Mouse (Mus musculus): Measurements from ENCODE around the gene Pdcd4. TPM values are rescaled to one million over a fixed set of nuclear protein-coding genes. Genes with fewer than 3 reads are reported as not detected.
A peak's percentile ranks its signal among the peaks of the same experiment; 100 is the strongest.
"Not testable (repeated sequence)": the region's sequence is repeated elsewhere in the genome, so short reads cannot be mapped to it uniquely, and the experiment has no call there.

The Pdcd4 gene
- polyA plus RNA-seq, 1 experiment from 2014 or later = 17.8 TPM

- H3K9ac ChIP-seq; H3K4me2 ChIP-seq; H3K27me3 ChIP-seq; H3K36me3 ChIP-seq (replicated peaks); H3K9me3 ChIP-seq (replicated peaks); H3K4me3 ChIP-seq (replicated peaks); ATAC-seq (ENCODE audit: insufficient read depth): not testable (repeated sequence)
- Histone ChIP-seq H3K4me1 (replicated peaks) (peaks cover 27% of the 10 kb centered on the region), H3K27ac (replicated peaks) (0 out of 2 replicates have a peak overlapping the region, but pooled peaks have one; percentile 88)
- WGBS (ENCODE audit: insufficient replicate concordance) = 73% methylated on average over 3 of the region's 3 CpGs
These were observed 72.3 kb downstream of the Pdcd4 start for GRCm38 (mm10) chr19:53964347-53964746.

DNA sequence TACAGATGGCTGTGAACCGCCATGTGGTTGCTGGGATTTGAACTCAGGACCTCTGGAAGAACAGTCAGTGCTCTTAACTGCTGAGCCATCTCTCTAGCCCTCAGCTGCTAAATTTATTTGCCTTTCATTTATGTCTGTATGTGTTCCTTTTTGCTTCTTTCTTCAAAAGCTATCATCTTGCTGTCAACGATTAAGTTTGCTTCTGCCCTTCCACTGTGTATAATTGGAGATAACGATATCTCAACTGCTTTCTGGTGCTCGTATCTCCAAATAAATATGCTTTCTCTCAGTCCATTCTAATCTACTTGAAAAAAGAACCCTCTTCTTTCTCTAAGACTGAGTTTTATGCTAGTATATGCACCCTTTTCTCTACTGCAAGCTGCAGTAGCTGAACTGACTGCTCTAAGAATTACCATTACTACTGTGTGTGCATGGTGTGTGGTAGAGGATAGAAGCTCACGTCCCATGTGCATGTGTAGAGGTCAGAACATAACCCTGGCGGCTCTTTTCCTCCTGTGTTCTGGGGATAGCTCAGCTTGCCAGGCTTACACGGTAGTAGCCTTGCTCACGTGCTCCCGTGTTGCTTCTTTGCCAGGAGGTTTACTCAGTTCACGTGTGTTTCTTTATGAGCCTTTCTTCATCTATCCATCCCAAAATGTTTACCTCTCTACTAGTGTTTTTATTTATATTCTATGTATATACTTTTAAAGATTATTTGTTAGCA, 73.0 kb downstream of the Pdcd4 start:
- Histone ChIP-seq H3K9ac (peak overlapping the region; percentile 23), H3K9me3 (replicated peaks) (no peaks in the 10 kb centered on the region), H3K4me2 (peak overlapping the region; percentile 54), H3K4me3 (replicated peaks) (0 out of 2 replicates have a peak overlapping the region, but pooled peaks have one; percentile 19), H3K27me3 (no peaks in the 10 kb centered on the region), H3K27ac (replicated peaks) (peak overlapping the region; percentile 88), H3K36me3 (replicated peaks) (no peaks in the 10 kb centered on the region), H3K4me1 (replicated peaks) (peaks cover 27% of the 10 kb centered on the region)
- ATAC-seq (ENCODE audit: insufficient read depth) = peak; percentile 87
- 24% methylated on average over 10 of the region's 10 CpGs for WGBS (ENCODE audit: insufficient replicate concordance)

DNA sequence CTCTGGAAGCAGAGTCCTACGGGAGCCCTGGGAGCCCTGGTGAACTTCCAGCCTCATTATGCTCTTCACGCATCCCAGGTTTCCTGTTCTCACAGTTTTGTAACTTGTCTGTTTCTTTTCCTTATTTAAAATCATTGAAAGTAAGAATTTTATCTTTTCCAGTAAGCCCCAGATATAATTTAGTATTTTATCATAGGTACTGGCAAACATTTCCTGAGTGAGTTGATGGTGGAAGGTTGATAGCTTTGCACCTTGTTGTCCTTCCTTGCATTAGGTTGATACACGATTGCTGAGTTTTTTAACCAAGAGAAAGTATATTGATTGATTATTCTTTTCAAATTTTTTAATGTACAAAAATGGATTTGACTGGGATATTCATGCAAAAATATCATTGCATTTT, 77.2 kb downstream of the Pdcd4 start:
- ATAC-seq (ENCODE audit: insufficient read depth) = no peak
- no peak overlapping the region for H3K27ac ChIP-seq (replicated peaks)

GRCm38 (mm10) chr19:53971938-53972337, 79.9 kb downstream of the Pdcd4 start:
- no peak for ATAC-seq (ENCODE audit: insufficient read depth)
- H3K4me2 ChIP-seq = no peak overlapping the region

More for the DNA sequence above, 77.2 kb downstream of the Pdcd4 start:
- WGBS (ENCODE audit: insufficient replicate concordance) = 68% methylated on average over 3 of the region's 3 CpGs
- Histone ChIP-seq H3K27me3 (no peaks in the 10 kb centered on the region), H3K36me3 (replicated peaks) (no peaks in the 10 kb centered on the region), H3K9ac (no peak overlapping the region), H3K4me2 (no peak overlapping the region), H3K4me3 (replicated peaks) (no peak overlapping the region), H3K9me3 (replicated peaks) (no peaks in the 10 kb centered on the region), H3K4me1 (replicated peaks) (peaks cover 37% of the 10 kb centered on the region)

GRCm38 (mm10) chr19:53973656-53974055, 81.6 kb downstream of the Pdcd4 start:
- Histone ChIP-seq H3K27me3 (no peaks in the 10 kb centered on the region), H3K36me3 (replicated peaks) (no peaks in the 10 kb centered on the region), H3K4me1 (replicated peaks) (peaks cover 20% of the 10 kb centered on the region), H3K4me2 (no peak overlapping the region), H3K9ac (no peak overlapping the region), H3K9me3 (replicated peaks) (no peaks in the 10 kb centered on the region), H3K4me3 (replicated peaks) (no peak overlapping the region), H3K27ac (replicated peaks) (no peak overlapping the region)
- 26% methylated on average over 1 of the region's 1 CpGs for WGBS (ENCODE audit: insufficient replicate concordance)
- ATAC-seq (ENCODE audit: insufficient read depth) = no peak

More at GRCm38 (mm10) chr19:53971938-53972337, 79.9 kb downstream of the Pdcd4 start:
- Histone ChIP-seq H3K27ac (replicated peaks) (peak overlapping the region; percentile 58; the same call in 1 of the 2 replicates), H3K36me3 (replicated peaks) (no peaks in the 10 kb centered on the region), H3K4me1 (replicated peaks) (peaks cover 25% of the 10 kb centered on the region), H3K9me3 (replicated peaks) (no peaks in the 10 kb centered on the region), H3K4me3 (replicated peaks) (no peak overlapping the region), H3K9ac (0 out of 2 replicates have a peak overlapping the region, but pooled peaks have one; percentile 12), H3K27me3 (no peaks in the 10 kb centered on the region)
- WGBS (ENCODE audit: insufficient replicate concordance) = 24% methylated on average over 7 of the region's 7 CpGs

Other genes starting within 250 kb of the Pdcd4 start
- gene Rbm20, start 214.9 kb upstream of the Pdcd4 start, polyA plus RNA-seq (2015; fragmentation: Nextera tagmentation; extraction: Ambion mirVana) = 0.12 and 0.15 TPM in 2 replicates
- 15.3 and 16.0 TPM in 2 replicates for gene Shoc2, start 52.1 kb downstream of the Pdcd4 start, polyA plus RNA-seq (2015; fragmentation: Nextera tagmentation; extraction: Ambion mirVana)
- gene Bbip1, start 52.4 kb downstream of the Pdcd4 start, polyA plus RNA-seq (2015; fragmentation: Nextera tagmentation; extraction: Ambion mirVana) = 37.4 and 37.6 TPM in 2 replicates
- 0.03 and 0.05 TPM in 2 replicates for gene Adra2a, start 151.9 kb downstream of the Pdcd4 start, polyA plus RNA-seq (2015; fragmentation: Nextera tagmentation; extraction: Ambion mirVana)

All from liver, embryonic 15.5 days (tissue).